Mouse (Mus musculus) forebrain, embryonic 11.5 days (tissue): ENCODE results near the gene Igf2. TPM values are rescaled to one million over a fixed set of nuclear protein-coding genes. Genes with fewer than 3 reads are reported as not detected.

Source experiments
- ATAC-seq: fragments of 200-750 bp; cut with Nextera tagmentation; replicated peaks from 2 replicates; pipeline ENCODE4 v1.8.0; 2017; ENCODE audit warnings: moderate TSS enrichment; ENCODE audit not compliant: low FRiP score
- DNase-seq: peaks from one replicate; pipeline ENCODE4 v3.0.0-alpha.2; 2017; ENCODE audit warnings: low spot score
- H3K27ac ChIP-seq: fragments of 300-500 bp; sonication (generic); 2 replicates; pipeline ENCODE4 v1.5.1; 2014; ENCODE audit warnings: low read depth, low read length
- H3K27me3 ChIP-seq: fragments of 300-500 bp; sonication (generic); 2 replicates; pipeline ENCODE4 v1.6.1; 2014; ENCODE audit warnings: mild to moderate bottlenecking, low read length, mixed read lengths; ENCODE audit not compliant: control insufficient read depth, insufficient read depth
- H3K36me3 ChIP-seq: fragments of 300-500 bp; sonication (generic); 2 replicates; pipeline ENCODE4 v1.6.1; 2014; ENCODE audit warnings: mild to moderate bottlenecking, low read length, moderate library complexity, mixed read lengths; ENCODE audit not compliant: control insufficient read depth, insufficient read depth
- H3K4me1 ChIP-seq: fragments of 300-500 bp; sonication (generic); replicated peaks from 2 replicates; pipeline ENCODE4 v1.6.1; 2014; ENCODE audit warnings: low read length, mixed read lengths; ENCODE audit not compliant: control insufficient read depth, insufficient read depth
- H3K4me2 ChIP-seq: fragments of 300-500 bp; sonication (generic); 2 replicates; pipeline ENCODE4 v1.6.1; 2014; ENCODE audit warnings: low read depth, mild to moderate bottlenecking, low read length, moderate library complexity, mixed read lengths; ENCODE audit not compliant: severe bottlenecking
- H3K4me3 ChIP-seq: fragments of 300-500 bp; sonication (generic); 2 replicates; pipeline ENCODE4 v1.5.1; 2014; ENCODE audit warnings: low read depth, low read length
- H3K9ac ChIP-seq: fragments of 300-500 bp; sonication (generic); 2 replicates; pipeline ENCODE4 v1.6.1; 2014; ENCODE audit warnings: low read length
- H3K9me3 ChIP-seq: fragments of 300-500 bp; sonication (generic); 2 replicates; pipeline ENCODE4 v1.6.1; 2016; ENCODE audit warnings: low read length, mixed read lengths; ENCODE audit not compliant: control insufficient read depth
- whole genome bisulfite sequencing: fragments of 180-500 bp; shearing (Covaris S2); extraction: QIAGEN DNeasy Blood & Tissue Kit; methylation state at CpG from one replicate; pipeline ENCODE4 v1.1.7; 2014; 5-methylcytosine and 5-hydroxymethylcytosine counted together
- polyA plus RNA-seq: library from polyadenylated mRNA; unstranded; fragments of >200 nt; fragmentation: Nextera tagmentation; extraction: Ambion mirVana; gene quantifications from 2 replicates; pipeline ENCODE4 v1.2.1, GENCODE M21; 2014

Igf2 gene
- polyA plus RNA-seq, 1 experiment from 2014 or later, result 121 TPM

DNA sequence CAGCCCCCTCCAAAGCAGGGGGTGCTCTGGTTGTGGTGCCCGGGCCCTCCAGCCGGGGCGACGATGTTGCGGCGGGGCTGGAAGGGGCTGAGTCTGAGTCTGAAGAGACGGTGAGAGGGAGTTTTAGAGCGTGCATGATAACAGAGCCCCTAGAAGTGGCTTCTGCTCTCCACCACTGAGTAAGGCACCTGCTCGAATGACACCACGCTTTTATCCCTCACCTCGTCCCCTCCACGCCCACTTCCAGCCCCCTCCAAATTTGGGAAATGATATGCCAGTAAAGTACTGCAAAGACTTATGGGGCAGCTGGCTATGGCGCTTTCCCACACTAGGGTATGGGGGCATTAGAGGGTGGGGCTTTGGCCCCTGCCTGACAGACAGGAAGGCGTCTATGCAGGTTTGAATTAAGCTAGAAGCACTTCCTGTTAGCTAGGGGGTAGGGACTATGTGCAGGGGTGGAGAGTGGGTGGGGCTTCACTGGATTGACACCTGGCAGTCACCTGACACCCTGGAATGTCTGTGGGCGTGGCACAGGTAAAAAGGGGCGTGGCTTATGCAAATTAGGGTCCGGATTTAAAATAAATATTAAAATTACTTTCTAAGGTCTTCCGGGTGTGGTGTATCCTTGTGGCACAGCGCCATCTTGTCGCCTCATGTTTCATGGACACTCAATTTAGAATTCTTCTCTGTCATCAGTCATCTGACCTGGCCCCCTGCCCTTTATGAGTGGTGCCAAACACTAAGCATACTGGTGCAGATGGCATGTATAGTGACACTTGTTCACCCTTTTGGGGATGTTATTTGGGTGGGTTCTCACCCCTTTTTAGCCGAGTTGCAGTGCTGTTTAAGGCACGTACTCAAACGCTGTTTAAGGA is 3.4 kb upstream of the Igf2 start, which contains the start of gene Gm49394:
Gene Gm49394 (minus strand): TSS at position 192 of the 875 bp plus-strand sequence.
- peak; percentile 28 for DNase-seq
- ATAC-seq, result no peak
- WGBS, result 85% methylated on average over 23 of the region's 23 CpGs

DNA sequence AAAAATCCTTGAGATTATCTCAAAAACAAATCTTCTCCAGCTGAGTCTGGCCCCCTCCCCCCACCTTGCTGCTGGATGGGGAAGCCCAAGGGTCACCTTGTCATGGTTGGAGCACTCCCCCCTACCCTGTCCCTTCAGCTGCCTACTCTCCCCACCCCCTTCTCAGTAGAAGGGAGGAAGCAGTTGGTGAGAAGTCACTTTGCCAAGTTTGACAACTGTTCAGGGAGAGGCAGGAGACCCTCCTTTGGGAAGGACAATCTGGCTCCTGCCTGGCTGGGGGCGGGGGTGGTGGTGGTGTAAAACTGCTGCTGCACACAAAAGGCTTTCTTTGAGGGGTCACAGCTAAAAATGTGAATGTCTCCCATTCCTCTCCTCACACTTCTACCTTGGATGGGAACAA is 1.7 kb upstream of the Igf2 start:
- no peak for DNase-seq
- 100% methylated on average over 1 of the region's 1 CpGs for WGBS
- peaks cover 34% of the 10 kb centered on the region for H3K27me3 ChIP-seq
- H3K9me3 ChIP-seq, result peaks cover 17% of the 10 kb centered on the region
- H3K9ac ChIP-seq, result no peak overlapping the region
- no peak overlapping the region for H3K4me3 ChIP-seq
- no peak for ATAC-seq
- no peaks in the 10 kb centered on the region for H3K4me1 ChIP-seq
- no peak overlapping the region for H3K27ac ChIP-seq
- no peaks in the 10 kb centered on the region for H3K36me3 ChIP-seq
- no peak overlapping the region for H3K4me2 ChIP-seq

More for the DNA sequence above, 3.4 kb upstream of the Igf2 start, which contains the start of gene Gm49394:
- no peak within 1 kb of the TSS for H3K27ac ChIP-seq
- no peaks in the 10 kb centered on the region for H3K36me3 ChIP-seq
- H3K27me3 ChIP-seq, result peaks cover 18% of the 10 kb centered on the region
- peaks cover 17% of the 10 kb centered on the region for H3K9me3 ChIP-seq
- no peak within 1 kb of the TSS for H3K4me3 ChIP-seq
- H3K4me2 ChIP-seq, result no peak within 1 kb of the TSS
- no peaks in the 10 kb centered on the region for H3K4me1 ChIP-seq
- no peak within 1 kb of the TSS for H3K9ac ChIP-seq

DNA sequence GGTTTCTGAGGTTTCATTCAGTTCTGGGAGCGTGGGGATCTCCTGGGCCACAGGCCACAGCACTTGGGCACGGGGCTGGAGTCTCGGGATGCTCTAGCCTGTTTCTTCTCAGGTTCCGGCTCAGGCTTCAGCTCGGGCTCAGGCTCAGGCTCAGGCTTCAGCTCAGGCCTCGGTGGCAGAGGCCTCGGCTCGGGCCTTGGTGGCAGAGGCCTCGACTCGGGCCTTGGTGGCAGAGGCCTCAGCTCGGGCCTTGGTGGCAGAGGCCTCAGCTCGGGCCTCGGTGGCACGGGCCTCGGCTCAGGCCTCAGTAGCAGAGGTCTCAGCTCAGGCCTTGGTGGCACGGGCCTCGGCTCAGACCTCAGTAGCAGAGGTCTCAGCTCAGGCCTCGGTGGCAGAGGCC is 905 bp upstream of the Igf2 start:
- Histone ChIP-seq H3K9ac (no peak overlapping the region), H3K4me1 (no peaks in the 10 kb centered on the region), H3K4me3 (no peak overlapping the region), H3K27ac (no peak overlapping the region), H3K36me3 (no peaks in the 10 kb centered on the region), H3K4me2 (no peak overlapping the region), H3K27me3 (peaks cover 43% of the 10 kb centered on the region), H3K9me3 (peaks cover 17% of the 10 kb centered on the region)
- WGBS, result 95% methylated on average over 18 of the region's 18 CpGs
- peak; percentile 51 for DNase-seq
- no peak for ATAC-seq

DNA sequence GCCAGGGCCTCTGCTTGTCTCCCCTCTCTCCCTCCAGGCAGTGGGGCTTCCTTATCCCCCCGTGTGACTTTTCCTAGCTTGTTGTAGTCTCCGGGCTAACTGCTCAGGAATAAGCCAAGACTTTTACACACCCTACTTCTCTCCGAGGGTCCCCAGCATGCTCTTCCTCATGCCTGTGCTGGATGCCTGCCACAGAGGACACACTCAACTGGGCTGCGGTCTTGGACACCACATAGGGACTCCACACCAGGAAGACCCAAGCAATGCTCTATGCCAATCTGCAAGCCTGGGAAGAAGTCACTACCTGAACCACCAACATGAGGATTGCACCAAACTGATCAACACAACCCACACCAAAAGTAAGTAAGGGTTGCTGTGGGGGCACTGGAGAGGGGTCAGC is 507 bp downstream of the Igf2 start:
- no peak overlapping the region for H3K4me3 ChIP-seq
- no peaks in the 10 kb centered on the region for H3K36me3 ChIP-seq
- 70% methylated on average over 4 of the region's 4 CpGs for WGBS
- no peak overlapping the region for H3K4me2 ChIP-seq
- no peak overlapping the region for H3K27ac ChIP-seq
- ATAC-seq (no peak), DNase-seq (peak; percentile 42)
- peaks cover 16% of the 10 kb centered on the region for H3K9me3 ChIP-seq
- H3K27me3 ChIP-seq, result peaks cover 54% of the 10 kb centered on the region
- no peaks in the 10 kb centered on the region for H3K4me1 ChIP-seq
- no peak overlapping the region for H3K9ac ChIP-seq

DNA sequence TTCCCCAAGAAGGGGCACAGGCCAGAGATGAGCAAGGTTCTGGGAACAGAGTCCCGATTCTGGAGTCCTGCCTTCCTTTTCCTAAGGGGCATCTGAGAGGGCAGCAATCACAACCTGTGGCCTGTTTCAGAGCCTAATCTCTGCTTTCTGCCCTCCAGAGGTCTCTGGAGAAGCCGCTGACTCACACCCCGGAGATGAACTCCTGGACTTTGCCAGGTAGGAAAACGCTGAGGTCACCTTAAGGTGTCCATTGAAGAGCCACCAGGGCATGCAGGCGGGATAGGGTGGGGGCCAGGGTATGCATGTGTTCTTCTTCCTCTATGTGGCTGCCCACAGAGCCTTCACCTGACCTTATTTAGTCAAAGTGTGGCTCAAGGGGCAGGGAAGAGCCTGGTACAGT is 1.3 kb downstream of the Igf2 start:
- Histone ChIP-seq H3K4me3 (no peak overlapping the region), H3K27me3 (peaks cover 61% of the 10 kb centered on the region), H3K9ac (no peak overlapping the region), H3K27ac (no peak overlapping the region), H3K36me3 (no peaks in the 10 kb centered on the region), H3K4me2 (no peak overlapping the region), H3K4me1 (peaks cover 3% of the 10 kb centered on the region), H3K9me3 (peaks cover 12% of the 10 kb centered on the region)
- no peak for ATAC-seq
- WGBS, result 43% methylated on average over 5 of the region's 5 CpGs
- peak; percentile 44 for DNase-seq

DNA sequence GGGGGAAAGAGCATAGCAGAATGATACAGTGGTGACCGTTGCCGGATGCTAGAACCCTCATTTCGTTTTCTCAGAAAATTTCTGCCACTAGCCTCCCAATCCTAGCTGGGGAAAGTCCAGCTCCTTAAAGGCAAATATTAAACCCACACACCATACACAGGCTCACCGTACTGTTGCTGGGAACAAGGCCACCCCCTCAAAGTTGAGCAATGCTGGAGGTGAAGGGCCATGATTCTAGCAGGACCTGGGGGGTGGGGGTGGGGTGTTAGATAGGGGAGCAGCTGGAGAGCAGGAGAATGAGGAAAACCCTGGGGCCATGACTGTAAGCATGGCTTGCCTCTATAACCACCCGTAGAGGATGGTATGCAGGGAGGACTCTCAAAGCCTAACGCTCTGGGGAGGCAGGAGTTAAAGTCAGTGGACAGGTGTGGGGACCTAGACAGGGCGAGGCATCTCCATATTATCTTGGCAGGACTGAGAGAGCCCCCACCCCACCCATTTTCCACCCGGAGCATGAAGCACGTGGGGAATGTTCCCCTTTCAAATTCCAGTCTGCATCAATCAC is 2.1 kb downstream of the Igf2 start:
- no peak overlapping the region for H3K4me2 ChIP-seq
- H3K4me3 ChIP-seq, result no peak overlapping the region
- no peak for ATAC-seq

DNA sequence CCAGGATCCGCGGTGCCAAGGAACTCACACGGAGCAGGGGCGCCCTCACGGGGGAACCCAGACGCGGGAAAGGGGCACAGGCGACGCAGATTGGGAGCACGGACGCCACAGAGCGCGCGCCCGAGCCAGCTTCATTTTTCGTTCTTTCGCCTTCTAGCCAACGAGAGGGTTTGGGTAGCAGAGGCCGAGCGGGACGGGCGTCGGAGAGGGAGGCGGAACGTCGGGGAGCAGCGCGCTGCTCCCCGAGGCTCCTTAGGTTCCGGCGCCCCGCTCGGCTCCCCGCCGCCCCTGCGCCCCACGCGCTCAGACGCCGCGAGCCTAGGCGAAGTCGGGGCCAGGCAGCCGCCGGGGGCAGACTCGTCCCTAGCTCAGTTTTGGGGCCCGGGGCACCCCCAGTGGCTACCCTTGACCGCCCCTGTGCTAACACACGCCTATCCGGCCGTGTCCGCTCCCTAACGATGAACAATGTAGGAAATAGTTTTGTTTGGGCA is 2.6 kb downstream of the Igf2 start:
- Histone ChIP-seq H3K4me2 (peak overlapping the region; percentile 34; the same call in 1 of the 2 replicates), H3K36me3 (no peaks in the 10 kb centered on the region), H3K27ac (no peak overlapping the region), H3K4me3 (peak overlapping the region; percentile 7; the same call in 1 of the 2 replicates), H3K9ac (no peak overlapping the region; the same call in 1 of the 2 replicates), H3K27me3 (peaks cover 75% of the 10 kb centered on the region), H3K4me1 (peaks cover 3% of the 10 kb centered on the region), H3K9me3 (no peaks in the 10 kb centered on the region)
- peak; percentile 70 for DNase-seq
- under 1% methylated on average over 52 of the region's 53 CpGs for WGBS
- no peak for ATAC-seq

More for the DNA sequence above, 2.1 kb downstream of the Igf2 start:
- Histone ChIP-seq H3K27ac (no peak overlapping the region), H3K4me1 (peaks cover 3% of the 10 kb centered on the region), H3K9ac (no peak overlapping the region), H3K27me3 (peaks cover 69% of the 10 kb centered on the region), H3K36me3 (no peaks in the 10 kb centered on the region), H3K9me3 (peaks cover 4% of the 10 kb centered on the region)
- peak; percentile 49 for DNase-seq
- whole genome bisulfite sequencing, result 5% methylated on average over 9 of the region's 9 CpGs

DNA sequence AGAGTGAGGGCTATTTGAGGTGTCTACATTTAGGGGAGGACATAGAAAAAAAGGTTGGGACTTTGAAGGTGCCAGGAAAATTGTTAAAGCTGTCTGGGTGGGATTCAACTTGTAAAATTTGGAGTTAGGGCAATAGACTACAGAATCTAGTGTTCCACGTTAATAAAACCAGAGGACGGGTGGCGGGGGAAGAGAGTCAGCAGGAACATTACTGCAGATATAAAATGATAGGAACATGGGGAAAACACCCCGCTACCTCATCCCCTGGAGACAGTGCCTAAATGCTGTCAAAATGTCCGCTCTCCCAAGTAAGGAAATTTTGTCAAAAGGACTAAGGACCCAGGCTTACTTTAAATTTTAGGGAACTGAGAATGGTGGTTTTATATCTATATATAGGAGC is 3.5 kb downstream of the Igf2 start:
- no peak overlapping the region for H3K4me2 ChIP-seq
- WGBS, result 5% methylated on average over 5 of the region's 5 CpGs
- H3K4me1 ChIP-seq, result peaks cover 9% of the 10 kb centered on the region
- no peaks in the 10 kb centered on the region for H3K36me3 ChIP-seq
- no peaks in the 10 kb centered on the region for H3K9me3 ChIP-seq
- no peak overlapping the region for H3K4me3 ChIP-seq
- peaks cover 83% of the 10 kb centered on the region for H3K27me3 ChIP-seq
- H3K9ac ChIP-seq, result no peak overlapping the region
- DNase-seq, result no peak
- no peak overlapping the region for H3K27ac ChIP-seq
- no peak for ATAC-seq
